Mouse (Mus musculus) myocyte (in vitro differentiated cells): ENCODE data around the gene Atp13a3. TPM values are rescaled to one million over a fixed set of nuclear protein-coding genes. Genes with fewer than 3 reads are reported as not detected.

Experiments
- H3K27me3 ChIP-seq: one replicate; pipeline ENCODE4 v1.6.1; 2011; ENCODE audit not compliant: control insufficient read depth, insufficient read depth, insufficient read length
- H3K36me3 ChIP-seq: one replicate; pipeline ENCODE4 v1.6.1; 2011; ENCODE audit not compliant: control insufficient read depth, insufficient read depth
- H3K4me2 ChIP-seq: one replicate; pipeline ENCODE4 v1.6.1; 2011; ENCODE audit warnings: low read depth, control low read depth
- H3K4me3 ChIP-seq: one replicate; pipeline ENCODE4 v1.5.1; 2011; ENCODE audit warnings: mild to moderate bottlenecking, control low read depth, moderate library complexity
- H3K79me2 ChIP-seq: one replicate; pipeline ENCODE4 v1.6.1; 2011; ENCODE audit not compliant: control insufficient read depth, insufficient read depth
- H3ac ChIP-seq: one replicate; pipeline ENCODE4 v1.6.1; 2011; ENCODE audit not compliant: control insufficient read depth, insufficient read length
- CEBPB ChIP-seq: IDR thresholded peaks from 2 replicates; pipeline ENCODE4 v1.6.1; 2011; ENCODE audit warnings: mild to moderate bottlenecking, moderate library complexity; ENCODE audit not compliant: poor library complexity, insufficient read depth, severe bottlenecking
- E2F4 ChIP-seq: IDR thresholded peaks from one replicate; pipeline ENCODE4 v1.6.1; 2011; ENCODE audit warnings: mild to moderate bottlenecking, control low read depth, moderate library complexity; ENCODE audit not compliant: insufficient read depth
- MAX ChIP-seq: IDR thresholded peaks from one replicate; pipeline ENCODE4 v1.6.1; 2011; ENCODE audit warnings: low read depth, mild to moderate bottlenecking, control low read depth
- MYOD1 ChIP-seq, 3 experiments: IDR thresholded peaks; one replicate each; pipeline ENCODE4 v1.6.1; 2011; ENCODE audit warnings: control low read depth in 2 of 3, low read depth in 2 of 3, mild to moderate bottlenecking in 2 of 3, moderate library complexity in 1 of 3; ENCODE audit not compliant: insufficient read length in 2 of 3, control insufficient read depth in 1 of 3
- MYOG ChIP-seq, 3 experiments: IDR thresholded peaks; one replicate each; pipeline ENCODE4 v1.6.1; 2011; ENCODE audit warnings: control low read depth in 2 of 3, low read depth in 2 of 3, mild to moderate bottlenecking in 2 of 3; ENCODE audit not compliant: insufficient read length in 2 of 3, control insufficient read depth in 1 of 3, insufficient read depth in 1 of 3
- POLR2A ChIP-seq: IDR thresholded peaks from one replicate; pipeline ENCODE4 v1.6.1; 2011; ENCODE audit warnings: low read depth, mild to moderate bottlenecking, control low read depth, moderate library complexity; ENCODE audit not compliant: insufficient read length
- POLR2AphosphoS2 ChIP-seq: IDR thresholded peaks from one replicate; pipeline ENCODE4 v1.6.1; 2011; ENCODE audit warnings: low read depth, control low read depth; ENCODE audit not compliant: insufficient read length
- REST ChIP-seq: IDR thresholded peaks from one replicate; pipeline ENCODE4 v1.6.1; 2011; ENCODE audit warnings: mild to moderate bottlenecking, control low read depth, moderate library complexity; ENCODE audit not compliant: insufficient read depth, insufficient read length
- SRF ChIP-seq: IDR thresholded peaks from one replicate; pipeline ENCODE4 v1.6.1; 2011; ENCODE audit warnings: low read depth; ENCODE audit not compliant: control insufficient read depth, insufficient read length
- TCF12 ChIP-seq: IDR thresholded peaks from one replicate; pipeline ENCODE4 v1.6.1; 2011; ENCODE audit warnings: mild to moderate bottlenecking, control low read depth; ENCODE audit not compliant: poor library complexity, insufficient read depth, severe bottlenecking
- TCF3 ChIP-seq: IDR thresholded peaks from one replicate; pipeline ENCODE4 v1.6.1; 2011; ENCODE audit warnings: low read depth, control low read depth; ENCODE audit not compliant: insufficient read length
- USF1 ChIP-seq: IDR thresholded peaks from one replicate; pipeline ENCODE4 v1.6.1; 2011; ENCODE audit warnings: low read depth, mild to moderate bottlenecking, control low read depth, moderate library complexity
- polyA plus RNA-seq: library from polyadenylated mRNA; unstranded; fragments of >200 nt; fragmentation: generic; extraction: Trizol; gene quantifications from one replicate; pipeline ENCODE4 v1.2.1, GENCODE M21; 2012; ENCODE audit warnings: missing spikeins

Atp13a3 gene
- polyA plus RNA-seq, 1 experiment: 53.4 TPM

GRCm38 (mm10) chr16:30263156-30263555 is 142.6 kb downstream of the Atp13a3 start:
- H3K79me2 ChIP-seq: no peaks in the 10 kb centered on the region
- no peaks in the 10 kb centered on the region for H3K27me3 ChIP-seq
- H3K4me3 ChIP-seq: no peak overlapping the region
- TF ChIP-seq MYOG (IDR thresholded peaks at IDR 0.05; ENCODE audit: control insufficient read depth in 1 of 3, insufficient read depth in 1 of 3, insufficient read length in 2 of 3, low read depth in 2 of 3) (no peak), TCF3 (no peak), REST (no peak), MAX (no peak), POLR2A (no peak), CEBPB (no peak), E2F4 (no peak), TCF12 (no peak), SRF (no peak), USF1 (no peak), POLR2AphosphoS2 (no peak), MYOD1 (IDR thresholded peaks at IDR 0.05; ENCODE audit: control insufficient read depth in 1 of 3, insufficient read length in 2 of 3, low read depth in 2 of 3) (no peak)
- no peaks in the 10 kb centered on the region for H3K36me3 ChIP-seq
- no peak overlapping the region for H3ac ChIP-seq
- no peak overlapping the region for H3K4me2 ChIP-seq

- Histone ChIP-seq H3K27me3 (no peaks in the 10 kb centered on the region), H3K36me3 (no peaks in the 10 kb centered on the region), H3ac (no peak overlapping the region), H3K4me2 (no peak overlapping the region), H3K4me3 (no peak overlapping the region), H3K79me2 (no peaks in the 10 kb centered on the region)
- TF ChIP-seq TCF12 (no peak), POLR2AphosphoS2 (no peak), MAX (no peak)
Measured at GRCm38 (mm10) chr16:30262664-30263063, 143.1 kb downstream of the Atp13a3 start.

Other genes with a start within 250 kb of the Atp13a3 start
- gene Cpn2, start 138.5 kb downstream of the Atp13a3 start, polyA plus RNA-seq: not detected
- 0.04 TPM for gene Lrrc15, start 122.7 kb downstream of the Atp13a3 start, polyA plus RNA-seq
- 0.50 TPM for gene Gp5, start 95.2 kb downstream of the Atp13a3 start, polyA plus RNA-seq
- gene Tmem44, start 144.9 kb upstream of the Atp13a3 start, polyA plus RNA-seq: 1.1 TPM
- 26.2 TPM for gene Lsg1, start 181.6 kb upstream of the Atp13a3 start, polyA plus RNA-seq
- 0.77 TPM for gene Fam43a, start 193.7 kb upstream of the Atp13a3 start, polyA plus RNA-seq